Mouse (Mus musculus) adrenal gland, adult 18-20 months (tissue): ENCODE measurements around the gene Egf. TPM values are rescaled to one million over a fixed set of nuclear protein-coding genes. Genes with fewer than 3 reads are reported as not detected.

ENCODE experiments used
- DNase-seq, 2 experiments: peaks; one replicate each; pipeline ENCODE4 v3.0.0; 2021 to 2022; ENCODE audit warnings: low spot score in 2 of 2
- microRNA-seq, 2 experiments: library from miRNA; unstranded; fragments of <30 nt; microRNA quantifications; one replicate each; pipeline ENCODE4 v1.2.0; 2021; ENCODE audit warnings: borderline number of aligned reads in 2 of 2
- total RNA-seq, 2 experiments: library from RNA; stranded (reverse); gene quantifications; 1 replicate in 1 of 2; 2 replicates in 1 of 2; pipeline ENCODE4 v1.2.3; 2021

Egf gene
- total RNA-seq, 2 experiments from 2014 or later: 0.42 to 0.53 TPM

GRCm38 (mm10) chr3:129652476-129652875, 102.6 kb downstream of the Egf start:
- no peak for DNase-seq

GRCm38 (mm10) chr3:129651765-129652164, 103.4 kb downstream of the Egf start:
- no peak for DNase-seq

- no peak for DNase-seq
These were observed 104.2 kb downstream of the Egf start for GRCm38 (mm10) chr3:129650931-129651330.

- no peak for DNase-seq
These were observed 104.9 kb downstream of the Egf start for GRCm38 (mm10) chr3:129650293-129650612.

- no peak for DNase-seq
These were observed 105.4 kb downstream of the Egf start for GRCm38 (mm10) chr3:129649586-129650292.

- no peak for DNase-seq
These were observed 106.5 kb downstream of the Egf start for GRCm38 (mm10) chr3:129648598-129648997.

- no peak for DNase-seq
These were observed 107.8 kb downstream of the Egf start for GRCm38 (mm10) chr3:129647312-129647711.

- DNase-seq: no peak
These were observed 108.3 kb downstream of the Egf start for GRCm38 (mm10) chr3:129646781-129647180.

- DNase-seq: no peak
These were observed 109.7 kb downstream of the Egf start for GRCm38 (mm10) chr3:129645409-129645808.

GRCm38 (mm10) chr3:129641621-129642020, 113.5 kb downstream of the Egf start:
- no peak for DNase-seq

- DNase-seq: no peak
These were observed 114.7 kb downstream of the Egf start for GRCm38 (mm10) chr3:129640211-129641000.

GRCm38 (mm10) chr3:129639701-129640100, 115.4 kb downstream of the Egf start:
- DNase-seq: no peak

GRCm38 (mm10) chr3:129637446-129637845, 117.7 kb downstream of the Egf start:
- no peak for DNase-seq

GRCm38 (mm10) chr3:129634260-129634901, 120.7 kb downstream of the Egf start:
- DNase-seq: no peak

GRCm38 (mm10) chr3:129633518-129633917, 121.6 kb downstream of the Egf start:
- DNase-seq: no peak

GRCm38 (mm10) chr3:129631857-129632256, 123.3 kb downstream of the Egf start:
- no peak for DNase-seq

GRCm38 (mm10) chr3:129631018-129631417, 124.1 kb downstream of the Egf start:
- no peak for DNase-seq

Small RNA genes lying within 50 kb of the gene (microRNA-seq; reads per million reads assigned to microRNA genes)
- gene Gm24515: 0 reads per million in 2 experiments

Other genes with a start within 250 kb of the Egf start
- gene Elovl6, start 223.0 kb downstream of the Egf start, total RNA-seq: 100 to 1,000 TPM; 124 to 187 TPM
- gene Lrit3, start 48.7 kb upstream of the Egf start, total RNA-seq: not detected
- gene Rrh, start 67.3 kb upstream of the Egf start, total RNA-seq: not detected
- 10 to 100 TPM; 55.6 to 57.8 TPM for gene Gar1, start 76.1 kb upstream of the Egf start, total RNA-seq
- under 1 TPM in 1 of 2 experiments, not detected in 1; 0.30 TPM for gene Cfi, start 80.6 kb upstream of the Egf start, total RNA-seq
- 10 to 100 TPM; 44.9 to 49.5 TPM for gene Pla2g12a, start 123.3 kb upstream of the Egf start, total RNA-seq
- gene Casp6, start 146.1 kb upstream of the Egf start, total RNA-seq: 10 to 100 TPM; 20.2 to 39.4 TPM
- gene Mcub, start 214.9 kb upstream of the Egf start, total RNA-seq: 10 to 100 TPM in 1 of 2 experiments, 1 to 10 TPM in 1; 7.7 to 13.1 TPM